Mouse (Mus musculus) liver, embryonic 12.5 days (tissue): ENCODE data around the gene Cenpx. TPM values are rescaled to one million over a fixed set of nuclear protein-coding genes. Genes with fewer than 3 reads are reported as not detected.
"Not testable (repeated sequence)": the region's sequence is repeated elsewhere in the genome, so short reads cannot be mapped to it uniquely, and the experiment has no call there.

Source experiments
- ATAC-seq: fragments of 200-750 bp; cut with Nextera tagmentation; 2 replicates; pipeline ENCODE4 v1.8.0; 2017; ENCODE audit warnings: moderate number of reproducible peaks, mild to moderate bottlenecking, moderate library complexity
- H3K27ac ChIP-seq: fragments of 300-500 bp; sonication (generic); 2 replicates; pipeline ENCODE4 v1.5.1; 2016; ENCODE audit warnings: mild to moderate bottlenecking
- H3K27me3 ChIP-seq: fragments of 300-500 bp; sonication (generic); replicated peaks from 2 replicates; pipeline ENCODE4 v1.6.1; 2016; ENCODE audit warnings: mild to moderate bottlenecking, moderate library complexity
- H3K36me3 ChIP-seq: fragments of 300-500 bp; sonication (generic); 2 replicates; pipeline ENCODE4 v1.6.1; 2016; ENCODE audit warnings: mild to moderate bottlenecking, moderate library complexity
- H3K4me1 ChIP-seq: fragments of 300-500 bp; sonication (generic); 2 replicates; pipeline ENCODE4 v1.6.1; 2016
- H3K4me2 ChIP-seq: fragments of 300-500 bp; sonication (generic); 2 replicates; pipeline ENCODE4 v1.6.1; 2016; ENCODE audit warnings: mild to moderate bottlenecking, moderate library complexity
- H3K4me3 ChIP-seq: fragments of 300-500 bp; sonication (generic); 2 replicates; pipeline ENCODE4 v1.5.1; 2016; ENCODE audit warnings: mild to moderate bottlenecking, moderate library complexity
- H3K9ac ChIP-seq: fragments of 300-500 bp; sonication (generic); 2 replicates; pipeline ENCODE4 v1.6.1; 2016; ENCODE audit warnings: mild to moderate bottlenecking, moderate library complexity
- H3K9me3 ChIP-seq: fragments of 300-500 bp; sonication (generic); replicated peaks from 2 replicates; pipeline ENCODE4 v1.6.1; 2016; ENCODE audit warnings: mild to moderate bottlenecking, moderate library complexity
- WGBS: fragments of 180-500 bp; shearing (Covaris S2); methylation state at CpG from one replicate; pipeline ENCODE4 v1.1.7; 2016; ENCODE audit not compliant: insufficient replicate concordance; 5-methylcytosine and 5-hydroxymethylcytosine counted together
- polyA plus RNA-seq: library from polyadenylated mRNA; unstranded; fragments of >200 nt; fragmentation: Nextera tagmentation; extraction: Ambion mirVana; gene quantifications from 2 replicates; pipeline ENCODE4 v1.2.1, GENCODE M21; 2016

Cenpx gene
- polyA plus RNA-seq, result 130 and 137 TPM in 2 replicates

DNA sequence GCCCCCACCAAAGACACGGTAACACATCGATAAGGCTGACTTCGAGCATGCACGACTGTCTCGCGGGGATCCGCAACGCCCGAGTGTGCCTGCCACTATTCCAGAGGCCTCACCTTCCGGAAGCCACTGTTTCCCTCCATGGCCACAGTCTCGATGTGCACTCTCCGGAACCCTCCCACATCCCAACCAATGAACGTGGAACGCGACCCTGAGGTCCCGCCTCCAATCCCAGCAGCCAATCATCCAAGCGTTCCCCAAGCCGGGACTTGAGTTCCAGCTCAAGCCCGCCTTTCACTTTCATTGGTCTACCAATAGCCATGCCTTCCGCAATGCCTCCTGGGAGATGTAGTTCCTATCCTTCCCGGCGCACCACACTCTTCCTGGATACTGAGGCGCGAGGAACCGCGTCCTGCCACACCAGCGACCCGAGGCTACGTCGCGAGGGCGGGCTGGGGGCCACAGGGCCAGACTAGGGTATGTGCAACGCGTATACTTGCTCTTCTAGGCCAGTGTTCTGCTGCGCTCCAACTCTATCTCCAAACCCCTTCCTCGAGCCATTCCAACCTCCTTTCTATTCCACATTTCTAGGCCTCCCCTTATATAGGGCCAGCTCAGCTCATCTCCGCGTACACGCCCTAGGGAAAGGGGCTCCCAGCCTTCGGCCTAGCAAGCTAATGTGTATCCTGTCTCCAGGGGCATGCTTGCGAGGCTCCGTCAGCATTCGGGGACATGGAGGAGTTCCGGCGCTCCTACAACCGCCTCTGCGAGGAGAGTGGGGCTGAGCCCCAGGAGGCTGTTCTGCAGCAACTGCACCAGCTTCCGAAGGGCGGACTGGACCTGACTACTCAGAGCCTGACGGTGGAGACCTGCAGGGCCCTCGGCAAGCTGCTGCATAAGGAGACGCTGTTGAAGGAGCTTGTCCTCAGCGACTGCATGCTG lies at the start of gene Cenpx, which contains the start of gene Lrrc45:
TSS of gene Cenpx (minus strand) at position 159 of the 939 bp plus-strand sequence.
TSS of gene Lrrc45 (plus strand) at position 346 of the 939 bp plus-strand sequence.
- Histone ChIP-seq H3K9me3 (no peaks in the 10 kb centered on the region), H3K4me1 (peaks cover 25% of the 10 kb centered on the region), H3K27ac (peak within 1 kb of the TSS; percentile 77), H3K4me3 (peak within 1 kb of the TSS; percentile 75), H3K9ac (peak within 1 kb of the TSS; percentile 83), H3K36me3 (peaks cover 68% of the 10 kb centered on the region), H3K27me3 (no peaks in the 10 kb centered on the region), H3K4me2 (peak within 1 kb of the TSS; percentile 99)
- peak; percentile 96 for ATAC-seq
- 3% methylated on average over 53 of the region's 53 CpGs for WGBS

DNA sequence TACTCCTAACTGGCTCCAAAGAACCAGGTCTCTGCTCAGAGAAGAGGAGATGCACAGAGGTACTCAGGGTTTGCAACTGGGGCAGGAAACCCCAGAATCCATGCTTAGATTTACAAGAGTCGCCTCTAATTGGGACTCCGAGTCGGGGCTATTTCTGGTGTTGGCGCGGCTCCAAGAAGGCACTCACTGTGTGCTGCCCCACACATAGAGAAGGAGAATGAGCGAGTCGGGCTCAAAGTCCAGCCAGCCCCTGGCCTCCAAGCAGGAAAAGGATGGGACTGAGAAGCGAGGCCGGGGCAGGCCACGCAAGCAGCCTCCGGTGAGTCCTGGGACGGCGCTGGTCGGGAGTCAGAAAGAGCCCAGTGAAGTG lies 49.1 kb upstream of the Cenpx start, which contains the start of gene Hmga1b:
TSS of gene Hmga1b (plus strand) at position 123 of the 370 bp plus-strand sequence.
- WGBS, result 25% methylated on average over 14 of the region's 14 CpGs
- H3K4me1 ChIP-seq, H3K36me3 ChIP-seq, H3K27ac ChIP-seq, H3K9ac ChIP-seq, H3K4me3 ChIP-seq, H3K4me2 ChIP-seq, ATAC-seq: not testable (repeated sequence)
- Histone ChIP-seq H3K9me3 (peaks cover 22% of the 10 kb centered on the region), H3K27me3 (peaks cover 53% of the 10 kb centered on the region)

DNA sequence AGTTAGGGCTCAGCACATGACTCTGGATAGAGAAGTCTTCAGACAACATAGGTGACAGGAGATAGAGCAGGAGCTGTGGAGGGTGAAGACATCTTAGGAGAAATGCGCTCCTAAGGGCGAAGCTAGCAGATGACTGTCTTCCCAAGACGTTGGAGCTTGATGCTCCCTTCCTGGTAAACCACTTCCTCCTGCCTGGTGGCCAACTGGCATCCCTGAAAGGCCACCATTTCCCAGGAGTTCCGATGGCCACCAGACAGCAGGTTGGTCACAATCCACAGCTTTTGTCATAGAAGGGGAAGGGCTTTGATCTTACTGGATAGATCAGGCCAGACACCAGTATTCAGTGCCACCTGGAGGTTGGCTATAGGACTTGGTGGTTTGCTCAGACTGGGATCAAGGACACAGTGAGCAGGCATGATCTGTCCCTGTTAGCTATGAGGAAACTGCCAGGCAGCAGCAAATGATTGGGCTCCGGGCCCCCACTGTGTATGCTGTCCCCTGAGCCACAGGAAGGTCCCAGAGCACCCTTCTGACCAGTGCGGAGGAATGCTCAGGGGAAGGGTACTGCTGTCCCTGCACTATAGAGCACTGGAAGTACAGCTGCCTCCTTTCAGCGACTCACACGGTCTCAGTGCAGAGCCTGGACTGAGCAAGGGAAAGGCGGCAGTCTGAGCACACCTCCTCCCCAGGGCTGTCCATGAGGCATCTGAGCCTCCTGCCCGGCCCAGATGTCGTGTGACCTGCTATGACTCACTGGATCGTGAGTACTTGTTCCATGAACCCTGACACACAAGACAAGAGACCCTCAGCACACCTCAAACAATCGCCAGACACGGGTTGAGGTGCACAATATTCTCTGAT lies 48.5 kb upstream of the Cenpx start:
- 60% methylated on average over 14 of the region's 14 CpGs for WGBS
- Histone ChIP-seq H3K36me3 (no peaks in the 10 kb centered on the region), H3K27ac (no peak overlapping the region), H3K4me2 (no peak overlapping the region), H3K4me1 (no peaks in the 10 kb centered on the region), H3K4me3 (no peak overlapping the region), H3K9me3 (peaks cover 27% of the 10 kb centered on the region), H3K27me3 (peaks cover 47% of the 10 kb centered on the region), H3K9ac (no peak overlapping the region)
- ATAC-seq, result no peak

DNA sequence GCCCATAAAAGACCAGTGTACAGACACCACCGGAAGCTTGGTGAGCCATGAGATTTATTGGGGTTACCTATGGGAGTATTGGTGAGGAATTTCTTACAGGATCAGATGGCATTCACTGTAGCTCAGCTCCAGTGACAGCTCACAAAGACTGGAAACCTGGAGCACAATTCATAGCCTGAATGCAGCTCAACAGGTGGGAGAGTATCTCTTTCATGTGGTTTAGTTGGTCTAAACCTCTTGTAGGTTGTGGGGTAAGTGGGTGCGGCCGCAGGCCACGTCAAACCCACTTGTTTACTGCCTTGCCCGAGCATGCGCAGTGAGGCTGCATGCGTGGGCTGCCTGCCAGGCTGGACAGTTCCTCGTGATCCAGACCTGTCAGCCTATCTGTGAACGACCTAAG lies 46.7 kb upstream of the Cenpx start:
- Histone ChIP-seq H3K27me3 (peaks cover 34% of the 10 kb centered on the region), H3K27ac (no peak overlapping the region), H3K4me3 (no peak overlapping the region), H3K9me3 (peaks cover 36% of the 10 kb centered on the region), H3K36me3 (no peaks in the 10 kb centered on the region), H3K9ac (no peak overlapping the region), H3K4me1 (no peaks in the 10 kb centered on the region), H3K4me2 (no peak overlapping the region)
- 79% methylated on average over 9 of the region's 9 CpGs for WGBS
- ATAC-seq, result no peak

DNA sequence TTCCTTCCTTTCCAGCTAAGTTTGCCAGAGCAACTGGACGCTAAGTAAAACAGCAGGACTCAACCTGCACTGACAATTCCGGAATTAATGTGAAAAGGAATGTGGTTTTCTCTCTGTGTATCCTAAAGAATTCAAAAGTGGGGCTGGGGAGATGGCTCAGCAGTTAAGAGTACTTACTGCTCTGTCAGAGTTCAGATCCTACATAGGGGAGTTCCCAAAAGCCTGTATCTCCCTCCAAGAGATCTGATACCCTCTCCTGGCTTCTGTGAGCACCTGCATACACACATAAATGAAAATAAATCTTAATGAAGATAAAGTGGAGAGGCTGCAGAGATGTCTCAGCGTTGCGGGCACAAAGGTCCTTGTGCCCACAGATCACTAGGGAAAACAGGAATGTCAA lies 38.1 kb upstream of the Cenpx start:
- WGBS, result 65% methylated on average over 4 of the region's 4 CpGs
- Histone ChIP-seq H3K4me1 (no peaks in the 10 kb centered on the region), H3K9ac (no peak overlapping the region), H3K4me2 (no peak overlapping the region), H3K36me3 (no peaks in the 10 kb centered on the region), H3K27me3 (peaks cover 7% of the 10 kb centered on the region; the same call in 1 of the 2 replicates), H3K4me3 (no peak overlapping the region), H3K9me3 (peaks cover 5% of the 10 kb centered on the region; the same call in 1 of the 2 replicates), H3K27ac (no peak overlapping the region)
- no peak for ATAC-seq

DNA sequence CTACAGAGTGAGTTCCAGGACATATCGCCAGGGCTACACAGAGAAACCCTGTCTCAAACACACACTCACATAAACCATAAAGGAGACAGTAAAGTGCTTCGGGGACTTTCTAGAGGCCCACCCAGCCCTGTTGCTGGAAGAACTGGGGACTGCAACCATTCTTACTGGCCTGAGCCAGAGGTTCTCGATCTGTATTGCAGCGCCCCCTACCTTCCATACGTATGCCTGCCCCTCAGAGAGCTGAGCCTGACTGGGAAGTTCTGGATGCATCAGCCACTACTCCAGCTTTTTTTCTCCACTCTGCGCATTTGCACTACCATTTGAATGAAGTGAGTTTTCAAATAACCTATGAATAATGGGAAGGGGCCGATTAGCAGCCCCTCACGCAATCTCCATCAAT lies 35.9 kb upstream of the Cenpx start:
- no peaks in the 10 kb centered on the region for H3K36me3 ChIP-seq
- no peak overlapping the region for H3K4me2 ChIP-seq
- H3K9me3 ChIP-seq, result no peaks in the 10 kb centered on the region
- H3K4me3 ChIP-seq, result no peak overlapping the region
- 0 out of 2 replicates have a peak, but pooled peaks have one; percentile 37 for ATAC-seq
- no peaks in the 10 kb centered on the region for H3K4me1 ChIP-seq
- H3K9ac ChIP-seq, result no peak overlapping the region
- 45% methylated on average over 8 of the region's 8 CpGs for WGBS
- no peak overlapping the region for H3K27ac ChIP-seq
- peaks cover 12% of the 10 kb centered on the region; the same call in 1 of the 2 replicates for H3K27me3 ChIP-seq

DNA sequence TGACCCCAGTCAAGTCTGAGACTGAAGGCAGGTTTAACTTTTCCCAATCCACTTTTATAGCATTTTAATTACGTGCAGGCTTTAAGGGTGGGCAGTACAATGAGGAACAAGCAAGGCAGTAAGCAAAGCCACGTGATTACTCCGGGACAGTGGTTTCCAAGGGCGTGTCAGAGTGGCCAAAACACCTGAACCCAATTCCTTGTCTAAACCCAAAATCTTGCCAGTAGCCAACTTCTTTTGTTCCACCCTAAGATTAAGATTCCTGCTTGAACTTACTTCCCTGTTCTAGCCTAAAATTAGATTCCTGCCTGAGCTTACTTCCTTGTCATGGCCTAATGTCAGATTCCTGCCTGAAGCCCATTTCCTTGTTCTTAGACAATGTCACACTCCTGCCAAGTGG lies 34.4 kb upstream of the Cenpx start:
- H3K9ac ChIP-seq, result no peak overlapping the region
- H3K4me2 ChIP-seq, result no peak overlapping the region
- H3K4me3 ChIP-seq, result no peak overlapping the region
- no peaks in the 10 kb centered on the region for H3K4me1 ChIP-seq
- no peak for ATAC-seq
- H3K27me3 ChIP-seq, result peaks cover 19% of the 10 kb centered on the region; the same call in 1 of the 2 replicates
- WGBS, result 38% methylated on average over 4 of the region's 4 CpGs
- H3K9me3 ChIP-seq, result no peaks in the 10 kb centered on the region
- H3K36me3 ChIP-seq, result no peaks in the 10 kb centered on the region
- H3K27ac ChIP-seq, result no peak overlapping the region

DNA sequence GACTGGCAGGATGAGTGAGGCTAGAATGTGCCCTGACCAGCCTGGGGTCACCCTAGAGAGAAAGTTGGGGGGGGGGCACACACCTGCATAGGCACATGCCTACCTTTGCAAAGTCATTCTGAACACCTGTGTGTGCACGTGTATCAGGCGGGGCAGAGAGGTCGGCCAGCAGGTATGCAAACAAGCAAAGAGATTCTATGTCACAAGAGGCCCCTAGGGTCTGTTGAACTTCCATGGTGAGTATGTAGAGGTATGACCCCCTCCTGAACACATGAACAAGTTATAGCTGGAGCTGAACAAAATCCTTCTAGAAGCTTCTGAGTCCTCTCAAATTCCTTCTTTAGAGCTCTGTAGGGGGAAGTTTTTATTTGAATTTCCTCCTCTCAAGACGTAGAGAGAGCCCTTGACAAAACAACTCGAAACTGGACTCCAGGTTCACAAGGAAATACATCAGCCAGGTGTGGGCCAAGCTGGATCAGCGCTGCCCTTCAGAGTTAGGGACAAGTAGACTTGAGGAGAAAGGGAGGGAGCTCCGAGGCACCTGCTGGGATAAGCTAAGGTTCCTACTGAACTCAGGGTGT lies 30.7 kb upstream of the Cenpx start:
- no peak for ATAC-seq
- H3K9ac ChIP-seq, result no peak overlapping the region
- H3K36me3 ChIP-seq, result no peaks in the 10 kb centered on the region
- H3K27ac ChIP-seq, result no peak overlapping the region
- no peak overlapping the region for H3K4me3 ChIP-seq
- 63% methylated on average over 7 of the region's 7 CpGs for WGBS
- no peaks in the 10 kb centered on the region for H3K9me3 ChIP-seq
- peaks cover 19% of the 10 kb centered on the region; the same call in 1 of the 2 replicates for H3K27me3 ChIP-seq
- no peak overlapping the region for H3K4me2 ChIP-seq
- no peaks in the 10 kb centered on the region for H3K4me1 ChIP-seq

DNA sequence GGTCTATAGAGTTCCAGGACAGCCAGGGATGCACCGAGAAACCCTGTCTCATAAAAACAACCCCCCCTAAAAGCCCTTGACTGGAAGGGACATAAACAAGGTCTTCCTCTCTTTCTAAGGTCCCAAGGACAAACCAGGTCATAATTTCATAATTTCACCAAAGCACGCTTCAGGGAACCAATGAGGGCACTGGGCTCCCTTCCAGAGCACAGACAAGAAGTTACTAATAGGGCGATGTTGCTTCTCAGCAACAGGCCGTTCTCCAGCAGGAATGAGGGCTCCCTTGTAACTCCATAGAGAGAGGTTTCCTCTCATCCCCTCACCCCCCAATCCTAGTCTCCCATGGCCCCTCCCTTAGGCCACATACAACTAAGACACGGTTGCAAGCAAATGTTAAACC lies 27.4 kb upstream of the Cenpx start:
- no peak for ATAC-seq
- no peak overlapping the region for H3K4me2 ChIP-seq
- H3K9ac ChIP-seq, result no peak overlapping the region
- no peaks in the 10 kb centered on the region for H3K36me3 ChIP-seq
- no peak overlapping the region for H3K27ac ChIP-seq
- WGBS, result 69% methylated on average over 5 of the region's 5 CpGs
- H3K4me3 ChIP-seq, result no peak overlapping the region
- H3K9me3 ChIP-seq, result no peaks in the 10 kb centered on the region
- no peaks in the 10 kb centered on the region for H3K4me1 ChIP-seq
- H3K27me3 ChIP-seq, result peaks cover 19% of the 10 kb centered on the region; the same call in 1 of the 2 replicates

DNA sequence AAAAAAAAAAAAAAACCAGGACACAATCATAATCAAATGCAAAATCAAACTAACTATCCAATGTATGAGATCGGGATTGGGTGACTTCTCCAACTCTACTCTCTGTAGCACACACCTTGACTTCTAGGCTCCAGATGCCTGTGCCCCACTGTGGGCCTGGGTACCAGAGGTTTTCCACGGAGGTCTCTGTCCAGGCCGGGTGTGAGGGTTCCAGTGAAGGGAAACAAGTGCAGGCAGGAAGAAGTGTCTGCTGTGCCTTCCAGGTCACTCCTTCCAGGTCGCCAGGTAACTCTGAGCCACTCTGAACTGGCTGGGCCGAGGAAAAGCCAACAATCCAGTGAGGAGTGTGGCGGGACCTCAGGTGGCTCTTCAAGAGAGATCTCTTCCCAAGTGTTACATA lies 22.9 kb upstream of the Cenpx start:
- Histone ChIP-seq H3K4me2 (no peak overlapping the region), H3K27ac (no peak overlapping the region), H3K9me3 (no peaks in the 10 kb centered on the region), H3K4me3 (no peak overlapping the region), H3K36me3 (no peaks in the 10 kb centered on the region), H3K27me3 (peaks cover 28% of the 10 kb centered on the region), H3K9ac (no peak overlapping the region), H3K4me1 (no peaks in the 10 kb centered on the region)
- ATAC-seq, result no peak
- WGBS, result 55% methylated on average over 6 of the region's 6 CpGs

DNA sequence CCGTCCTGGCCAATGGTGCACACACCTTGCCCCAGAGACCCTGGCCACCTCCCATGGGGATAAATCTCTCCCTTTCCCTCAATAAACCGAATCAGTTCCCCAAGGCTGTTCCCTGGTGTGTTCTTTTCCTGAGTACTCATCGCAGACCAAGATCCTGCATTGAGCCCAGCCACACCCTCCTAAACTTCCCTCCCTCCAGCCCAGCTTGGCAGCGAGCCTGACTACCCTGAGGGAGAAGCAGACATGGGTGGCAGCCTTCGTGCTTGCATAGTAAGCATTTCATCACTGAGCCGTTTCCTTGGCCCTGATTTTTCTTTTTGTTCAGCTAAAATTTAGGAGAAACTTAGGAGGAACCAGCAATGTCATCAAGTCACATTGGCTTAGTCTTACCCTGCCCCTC lies 20.0 kb upstream of the Cenpx start:
- Histone ChIP-seq H3K27me3 (peaks cover 40% of the 10 kb centered on the region), H3K4me1 (peaks cover 8% of the 10 kb centered on the region), H3K4me2 (no peak overlapping the region), H3K9me3 (no peaks in the 10 kb centered on the region), H3K36me3 (no peaks in the 10 kb centered on the region), H3K4me3 (no peak overlapping the region), H3K9ac (no peak overlapping the region), H3K27ac (no peak overlapping the region)
- no peak for ATAC-seq
- WGBS, result 49% methylated on average over 6 of the region's 6 CpGs
